Mouse (Mus musculus) central nervous system, embryonic 18 days (tissue): ENCODE results near the gene Slc9a3. TPM values are rescaled to one million over a fixed set of nuclear protein-coding genes. Genes with fewer than 3 reads are reported as not detected.

Experiments used
- polyA plus RNA-seq: library from polyadenylated mRNA; depleted of rRNA; stranded (reverse); fragments of >200 nt; gene quantifications from 2 replicates; pipeline ENCODE4 v1.2.3, GENCODE M21; 2012; rRNA removed

Slc9a3 gene
- 0.37 and 0.45 TPM in 2 replicates for polyA plus RNA-seq

GRCm38 (mm10) chr13:74121141-74121602 lies at the start of gene Slc9a3:
TSS of gene Slc9a3 (plus strand) at chr13:74121457.

GRCm38 (mm10) chr13:74208317-74208985 lies 87.2 kb downstream of the Slc9a3 start, which contains the start of gene Exoc3:
TSS of gene Exoc3 (minus strand) at chr13:74208732.

Other genes starting within 250 kb of the Slc9a3 start
- gene Trip13, start 183.7 kb upstream of the Slc9a3 start, polyA plus RNA-seq, result 7.1 and 8.0 TPM in 2 replicates
- 150 and 154 TPM in 2 replicates for gene Brd9, start 183.6 kb upstream of the Slc9a3 start, polyA plus RNA-seq
- not detected in 2 replicates for gene Zdhhc11, start 157.6 kb upstream of the Slc9a3 start, polyA plus RNA-seq
- 23.6 and 27.7 TPM in 2 replicates for gene Tppp, start 112.0 kb upstream of the Slc9a3 start, polyA plus RNA-seq
- gene Cep72, start 59.2 kb upstream of the Slc9a3 start, polyA plus RNA-seq, result 7.2 TPM in 2 replicates
- 58.7 and 62.9 TPM in 2 replicates for gene Exoc3, start 87.3 kb downstream of the Slc9a3 start, polyA plus RNA-seq
- 2.3 and 2.5 TPM in 2 replicates for gene Ahrr, start 170.9 kb downstream of the Slc9a3 start, polyA plus RNA-seq
- gene Pdcd6, start 196.1 kb downstream of the Slc9a3 start, polyA plus RNA-seq, result 141 and 148 TPM in 2 replicates
- gene Sdha, start 228.8 kb downstream of the Slc9a3 start, polyA plus RNA-seq, result 150 and 162 TPM in 2 replicates
- 20.5 and 21.8 TPM in 2 replicates for gene Ccdc127, start 228.9 kb downstream of the Slc9a3 start, polyA plus RNA-seq
- gene Lrrc14b, start 242.5 kb downstream of the Slc9a3 start, polyA plus RNA-seq, result 0.09 and 0.40 TPM in 2 replicates